Mouse (Mus musculus): ENCODE measurements at regions not wholly inside any gene's neighbourhood (a gene's known extent, or its start where the extent isn't known, plus 50 kb on each side); places are given as distances from the start of the nearest gene placed in this dataset.

GRCm38 (mm10) chr1:154999501-155000131 lies 99.8 kb downstream of the Ier5 start:
- ATAC-seq (replicated peaks; ENCODE audit: poor library complexity, severe bottlenecking): no peak

DNA sequence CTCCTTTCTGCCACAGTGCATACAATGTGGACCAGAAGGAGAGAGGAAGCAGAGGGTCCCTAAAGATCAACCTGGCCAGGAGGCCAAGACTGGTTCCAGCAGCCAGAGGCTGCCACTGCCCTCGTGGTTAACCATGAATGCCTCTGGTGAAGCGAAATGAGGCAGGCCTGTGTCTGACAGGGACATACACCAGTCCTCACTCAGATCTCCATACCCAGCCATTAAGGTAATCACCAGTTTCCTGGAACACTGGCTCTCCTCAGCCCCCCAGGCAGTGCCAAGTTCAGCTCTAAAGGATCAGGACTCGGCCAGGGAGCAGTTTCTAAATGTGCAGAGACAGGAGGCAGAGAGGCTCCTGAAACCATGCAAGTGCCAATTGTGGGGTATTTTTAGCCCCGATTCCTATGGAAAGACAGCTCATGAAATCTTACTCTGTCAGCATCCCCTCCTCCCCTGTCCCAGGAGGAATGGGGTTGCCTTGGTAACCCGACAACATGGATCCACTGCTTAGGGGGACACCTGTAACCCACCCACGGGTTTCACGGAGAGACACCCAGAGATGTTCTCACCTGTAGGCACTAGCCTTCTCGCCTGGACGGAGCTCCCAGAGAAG lies 103.6 kb downstream of the Ier5 start:
- ATAC-seq (replicated peaks; ENCODE audit: poor library complexity, severe bottlenecking): no peak

- no peak for ATAC-seq (replicated peaks; ENCODE audit: poor library complexity, severe bottlenecking)
These were observed 105.2 kb downstream of the Ier5 start for GRCm38 (mm10) chr1:154993927-154994856.

DNA sequence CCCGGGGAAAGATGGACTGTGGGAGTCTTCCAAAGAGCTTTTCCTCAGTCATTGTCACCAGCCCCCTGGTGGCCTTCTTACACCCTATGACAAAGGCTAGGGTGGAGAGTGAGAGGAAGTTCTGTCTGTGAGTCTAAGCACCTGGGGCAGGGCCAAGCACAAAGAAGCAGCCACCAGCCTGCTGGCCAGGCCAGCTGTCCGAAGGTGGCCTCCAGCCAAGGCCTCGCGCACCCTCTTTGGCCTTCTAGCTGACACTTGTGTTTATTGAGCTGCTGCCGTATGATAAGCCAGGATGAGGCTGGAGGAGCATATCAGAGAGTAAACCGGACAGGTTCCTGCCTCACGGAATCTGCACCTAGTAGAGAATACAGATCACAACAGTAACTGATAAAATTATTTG lies 99.0 kb upstream of the Cacna1e start:
- no peak for ATAC-seq (replicated peaks; ENCODE audit: poor library complexity, severe bottlenecking)

GRCm38 (mm10) chr1:154982836-154983235 lies 98.5 kb upstream of the Cacna1e start:
- no peak for ATAC-seq (replicated peaks; ENCODE audit: poor library complexity, severe bottlenecking)

DNA sequence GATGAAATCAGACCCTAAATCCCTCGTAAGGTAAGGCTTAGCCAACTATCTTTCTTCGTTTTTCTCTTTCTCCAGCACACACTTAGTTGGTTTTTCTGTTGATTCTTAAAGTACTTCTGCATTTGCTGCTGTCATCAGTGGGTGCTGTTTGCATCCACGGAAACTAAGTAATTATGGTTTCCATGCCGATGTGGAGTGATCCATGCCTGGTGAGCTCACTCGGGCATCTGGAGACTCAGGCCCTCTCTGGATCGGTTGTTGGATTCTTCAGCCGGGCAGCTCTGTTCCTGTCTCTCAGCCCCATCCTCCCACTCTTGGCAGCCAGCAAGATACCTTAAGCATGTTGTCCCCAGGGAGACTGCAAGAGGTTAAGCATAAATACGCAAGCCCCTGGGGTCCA lies 97.4 kb upstream of the Cacna1e start:
- ATAC-seq (replicated peaks; ENCODE audit: poor library complexity, severe bottlenecking): no peak

- ATAC-seq (replicated peaks; ENCODE audit: poor library complexity, severe bottlenecking): no peak
These were observed 91.4 kb upstream of the Cacna1e start for GRCm38 (mm10) chr1:154975732-154976131.

GRCm38 (mm10) chr1:154961271-154961670 lies 77.0 kb upstream of the Cacna1e start:
- ATAC-seq (replicated peaks; ENCODE audit: poor library complexity, severe bottlenecking): no peak

DNA sequence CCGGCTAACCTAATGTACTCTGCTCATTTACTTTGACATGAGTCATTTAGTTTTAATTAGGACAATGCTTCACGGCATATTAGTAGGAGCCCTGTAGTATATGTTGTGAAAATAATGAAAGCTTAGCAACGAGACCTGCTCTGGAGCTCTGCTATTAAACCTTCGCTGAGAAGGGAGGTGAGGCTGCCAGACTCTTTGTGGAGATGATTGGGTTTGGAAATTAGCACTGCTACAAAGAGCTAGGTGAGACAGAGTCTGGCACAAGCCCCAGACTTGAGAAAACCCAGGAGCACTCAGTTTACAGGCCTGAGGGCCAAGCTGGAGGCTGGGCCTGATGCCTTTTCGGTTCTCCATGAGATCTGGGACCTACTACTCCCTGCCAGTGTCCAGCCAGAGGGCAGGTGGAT lies 72.3 kb upstream of the Cacna1e start:
- ATAC-seq (replicated peaks; ENCODE audit: poor library complexity, severe bottlenecking): no peak

GRCm38 (mm10) chr1:154952679-154953078 lies 68.4 kb upstream of the Cacna1e start:
- ATAC-seq (replicated peaks; ENCODE audit: poor library complexity, severe bottlenecking): no peak

Data from granulocyte monocyte progenitor cell, adult 5-6 weeks (primary cell).